Comparison of ENCODE assay signal across 8 mouse cellular contexts in genomic region chr9:56418738-56419239, GRCm38 (mm10). TPM values are rescaled to one million over a fixed set of nuclear protein-coding genes. Genes with fewer than 3 reads are reported as not detected.
A peak's percentile ranks its signal among the peaks of the same experiment; 100 is the strongest.
DNase-seq lines count a peak whose midpoint lies in the region; ATAC-seq and TF ChIP-seq lines count a peak whose summit lies in the region.

No protein-coding gene starts in this region.

- no peaks in the 10 kb centered on the region for H3K36me3 ChIP-seq in embryonic facial prominence, embryonic 12.5 days
- peaks cover 33% of the 10 kb centered on the region for H3K36me3 ChIP-seq in heart, adult 2 months (ENCODE audit: control insufficient read depth, insufficient read depth, low read length)
- H3K36me3 ChIP-seq in kidney, embryonic 14.5 days (ENCODE audit: control insufficient read depth, insufficient read depth, low read length) = no peaks in the 10 kb centered on the region
- H3K36me3 ChIP-seq in limb, embryonic 15.5 days = no peaks in the 10 kb centered on the region
- H3K36me3 ChIP-seq in midbrain, postnatal 0 days (ENCODE audit: insufficient read depth, low read length) = no peaks in the 10 kb centered on the region
- H3K36me3 ChIP-seq in splenic B cell, adult 2 months (ENCODE audit: control insufficient read depth, insufficient read depth, low read length, poor library complexity, severe bottlenecking) = no peaks in the 10 kb centered on the region

- TF ChIP-seq POLR2A in heart, adult 2 months (IDR thresholded peaks at IDR 0.05; ENCODE audit: insufficient read depth, low read depth, low read length) = peak; percentile 73

- intact Hi-C loops in heart, adult 2 months (cut with DNase I) = loop anchor here (5.0 to 10.0 kb wide), 3 partner anchors 91 to 216 kb away; no protein-coding TSS in a partner anchor

- H3K27ac ChIP-seq in embryonic facial prominence, embryonic 12.5 days = peak overlapping the region; percentile 94
- H3K27ac ChIP-seq in heart, adult 2 months = peak overlapping the region; percentile 97
- H3K27ac ChIP-seq in kidney, embryonic 14.5 days (ENCODE audit: low read depth, low read length) = peak overlapping the region; percentile 96
- H3K27ac ChIP-seq in limb, embryonic 15.5 days = peak overlapping the region; percentile 96
- H3K27ac ChIP-seq in midbrain, postnatal 0 days (ENCODE audit: low read depth, low read length) = peak overlapping the region; percentile 96

- peak; percentile 61 for DNase-seq in retina, postnatal 7 days (ENCODE audit: low read depth, low spot score)
- no peak for DNase-seq in retina, postnatal 1 day
- DNase-seq in heart, adult 2 months = peak; percentile 77 to 81
- DNase-seq in midbrain, postnatal 0 days (ENCODE audit: low spot score) = peak; percentile 91
- DNase-seq in splenic B cell, adult 2 months (ENCODE audit: low read depth, low spot score) = peak; percentile 95

- peak overlapping the region; percentile 72 for H3K9ac ChIP-seq in embryonic facial prominence, embryonic 12.5 days
- H3K9ac ChIP-seq in heart, adult 2 months (ENCODE audit: low read depth, low read length) = peak overlapping the region; percentile 78
- peak overlapping the region; percentile 77 for H3K9ac ChIP-seq in kidney, embryonic 14.5 days (ENCODE audit: low read depth, low read length)
- H3K9ac ChIP-seq in limb, embryonic 15.5 days = peak overlapping the region; percentile 55; the same call in 1 of the 2 replicates
- peak overlapping the region; percentile 83 for H3K9ac ChIP-seq in midbrain, postnatal 0 days (replicated peaks; ENCODE audit: low read length, poor library complexity, severe bottlenecking)

- TF ChIP-seq EP300 in heart, adult 2 months (IDR thresholded peaks at IDR 0.05; ENCODE audit: insufficient read depth, low read depth, low read length) = 0 out of 2 replicates have a peak, but pooled peaks have one; percentile 46

- H3K4me1 ChIP-seq in embryonic facial prominence, embryonic 12.5 days = peaks cover 22% of the 10 kb centered on the region; the same call in 1 of the 2 replicates
- peaks cover 13% of the 10 kb centered on the region for H3K4me1 ChIP-seq in heart, adult 2 months (ENCODE audit: control insufficient read depth, insufficient read depth, low read length)
- peaks cover 13% of the 10 kb centered on the region; the same call in 1 of the 2 replicates for H3K4me1 ChIP-seq in kidney, embryonic 14.5 days (ENCODE audit: control insufficient read depth, insufficient read depth, low read length)
- H3K4me1 ChIP-seq in limb, embryonic 15.5 days = peaks cover 13% of the 10 kb centered on the region
- no peaks in the 10 kb centered on the region for H3K4me1 ChIP-seq in midbrain, postnatal 0 days (ENCODE audit: insufficient read depth, low read length)

- peak overlapping the region; percentile 67 for H3K4me2 ChIP-seq in embryonic facial prominence, embryonic 12.5 days (replicated peaks)
- H3K4me2 ChIP-seq in kidney, embryonic 14.5 days (replicated peaks; ENCODE audit: low read depth, low read length) = peak overlapping the region; percentile 59
- peak overlapping the region; percentile 62 for H3K4me2 ChIP-seq in limb, embryonic 15.5 days
- peak overlapping the region; percentile 63 for H3K4me2 ChIP-seq in midbrain, postnatal 0 days (ENCODE audit: low read depth, low read length, poor library complexity, severe bottlenecking)

- no peaks in the 10 kb centered on the region for H3K27me3 ChIP-seq in embryonic facial prominence, embryonic 12.5 days
- H3K27me3 ChIP-seq in heart, adult 2 months (ENCODE audit: control insufficient read depth, insufficient read depth, low read length) = no peaks in the 10 kb centered on the region
- no peaks in the 10 kb centered on the region for H3K27me3 ChIP-seq in kidney, embryonic 14.5 days (ENCODE audit: control insufficient read depth, insufficient read depth, low read length)
- no peaks in the 10 kb centered on the region for H3K27me3 ChIP-seq in limb, embryonic 15.5 days
- H3K27me3 ChIP-seq in midbrain, postnatal 0 days (ENCODE audit: insufficient read depth, low read length) = no peaks in the 10 kb centered on the region
- no peaks in the 10 kb centered on the region for H3K27me3 ChIP-seq in splenic B cell, adult 2 months (ENCODE audit: control insufficient read depth, insufficient read depth, low read length, poor library complexity, severe bottlenecking)

- ATAC-seq in embryonic facial prominence, embryonic 12.5 days (ENCODE audit: insufficient number of reproducible peaks, insufficient read depth, low FRiP score, low TSS enrichment) = peak; percentile 15; the same call in 1 of the 2 replicates
- peak; percentile 25 for ATAC-seq in kidney, embryonic 14.5 days (ENCODE audit: low FRiP score, low TSS enrichment)
- ATAC-seq in limb, embryonic 15.5 days (ENCODE audit: insufficient number of reproducible peaks, low FRiP score, low TSS enrichment, low read depth) = peak; percentile 28; the same call in 1 of the 2 replicates
- ATAC-seq in midbrain, postnatal 0 days (ENCODE audit: low FRiP score) = peak; percentile 57

- peak overlapping the region; percentile 79 for H3K4me3 ChIP-seq in embryonic facial prominence, embryonic 12.5 days
- peak overlapping the region; percentile 72 for H3K4me3 ChIP-seq in heart, adult 2 months
- peak overlapping the region; percentile 84 for H3K4me3 ChIP-seq in kidney, embryonic 14.5 days (ENCODE audit: low read length)
- H3K4me3 ChIP-seq in limb, embryonic 15.5 days = peak overlapping the region; percentile 85
- peak overlapping the region; percentile 72 for H3K4me3 ChIP-seq in midbrain, postnatal 0 days (ENCODE audit: low read depth, low read length)

- H3K79me2 ChIP-seq in heart, adult 2 months (replicated peaks; ENCODE audit: control insufficient read depth, insufficient read depth, low read length) = peaks cover 3% of the 10 kb centered on the region

- no peaks in the 10 kb centered on the region for H3K9me3 ChIP-seq in embryonic facial prominence, embryonic 12.5 days
- H3K9me3 ChIP-seq in kidney, embryonic 14.5 days (ENCODE audit: control insufficient read depth, low read length) = no peaks in the 10 kb centered on the region
- no peaks in the 10 kb centered on the region for H3K9me3 ChIP-seq in limb, embryonic 15.5 days
- no peaks in the 10 kb centered on the region for H3K9me3 ChIP-seq in midbrain, postnatal 0 days (ENCODE audit: low read length)

- 0% methylated on average over 11 of the region's 11 CpGs for WGBS in embryonic facial prominence, embryonic 12.5 days
- under 1% methylated on average over 11 of the region's 11 CpGs for WGBS in heart, adult 2 months
- WGBS in kidney, embryonic 14.5 days = under 1% methylated on average over 11 of the region's 11 CpGs
- under 1% methylated on average over 11 of the region's 11 CpGs for WGBS in limb, embryonic 15.5 days
- under 1% methylated on average over 11 of the region's 11 CpGs for WGBS in midbrain, postnatal 0 days

- no peak for TF ChIP-seq CTCF in heart, adult 2 months (IDR thresholded peaks at IDR 0.05)
- peak; percentile 27; the same call in 1 of the 2 replicates for TF ChIP-seq CTCF in midbrain, postnatal 0 days (IDR thresholded peaks at IDR 0.05)

RNA-seq across cellular contexts. Expression of gene Hmg20a, which starts 0.4 kb away (rescaled TPM):
- 73.0 and 75.2 TPM in 2 replicates for polyA plus RNA-seq in embryonic facial prominence, embryonic 12.5 days (2016; fragmentation: Nextera tagmentation; extraction: Ambion mirVana)
- total RNA-seq in heart, adult 2 months (2021) = 10 to 100 TPM; 18.0 to 19.4 TPM
- polyA plus RNA-seq in heart, adult 2 months (2012; rRNA removed) = 18.6 and 29.0 TPM in 2 replicates
- polyA plus RNA-seq in kidney, embryonic 14.5 days (2014; fragmentation: Nextera tagmentation; extraction: Ambion mirVana) = 39.9 and 64.3 TPM in 2 replicates
- polyA plus RNA-seq in limb, embryonic 15.5 days (2015; fragmentation: Nextera tagmentation; extraction: Ambion mirVana) = 57.2 and 58.8 TPM in 2 replicates
- total RNA-seq in midbrain, postnatal 0 days (2014; rRNA removed) = 62.0 and 67.9 TPM in 2 replicates
- polyA plus RNA-seq in midbrain, postnatal 0 days (2015; fragmentation: Nextera tagmentation; extraction: Ambion mirVana) = 73.6 and 76.3 TPM in 2 replicates

RNA-seq across cellular contexts. Expression of gene Peak1, which starts 0.9 kb away (rescaled TPM):
- 11.0 and 12.0 TPM in 2 replicates for polyA plus RNA-seq in embryonic facial prominence, embryonic 12.5 days (2016; fragmentation: Nextera tagmentation; extraction: Ambion mirVana)
- 10 to 100 TPM; 37.5 to 37.8 TPM for total RNA-seq in heart, adult 2 months (2021)
- 10.4 and 19.2 TPM in 2 replicates for polyA plus RNA-seq in heart, adult 2 months (2012; rRNA removed)
- 18.4 and 23.1 TPM in 2 replicates for polyA plus RNA-seq in kidney, embryonic 14.5 days (2014; fragmentation: Nextera tagmentation; extraction: Ambion mirVana)
- polyA plus RNA-seq in limb, embryonic 15.5 days (2015; fragmentation: Nextera tagmentation; extraction: Ambion mirVana) = 10.2 and 11.8 TPM in 2 replicates
- 5.9 and 7.7 TPM in 2 replicates for total RNA-seq in midbrain, postnatal 0 days (2014; rRNA removed)
- 2.7 and 2.8 TPM in 2 replicates for polyA plus RNA-seq in midbrain, postnatal 0 days (2015; fragmentation: Nextera tagmentation; extraction: Ambion mirVana)
